Mouse (Mus musculus): ENCODE measurements around the gene Casp8ap2.

The Casp8ap2 gene

DNA sequence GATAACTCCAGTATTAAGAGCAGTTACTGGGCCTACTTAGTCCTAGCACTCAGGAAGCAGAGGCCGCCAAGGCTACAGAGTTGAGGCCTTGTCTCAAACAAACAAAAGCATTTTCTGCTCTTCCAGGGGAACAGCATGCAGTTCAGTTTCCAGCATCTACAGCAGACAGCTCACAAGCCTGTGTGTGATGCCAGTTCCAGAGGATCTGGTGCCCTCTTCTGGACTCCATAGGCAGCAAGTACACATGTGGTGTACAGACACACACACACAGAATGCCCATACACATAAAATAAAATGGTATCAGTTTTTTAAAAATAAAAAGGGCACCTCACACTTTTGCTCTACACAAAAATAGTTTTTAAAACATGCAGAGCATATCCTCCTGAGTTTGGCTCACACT is 53.0 kb downstream of the Casp8ap2 start:
- DNase-seq (ENCODE audit: low read depth, low spot score), result peak; percentile 40

DNA sequence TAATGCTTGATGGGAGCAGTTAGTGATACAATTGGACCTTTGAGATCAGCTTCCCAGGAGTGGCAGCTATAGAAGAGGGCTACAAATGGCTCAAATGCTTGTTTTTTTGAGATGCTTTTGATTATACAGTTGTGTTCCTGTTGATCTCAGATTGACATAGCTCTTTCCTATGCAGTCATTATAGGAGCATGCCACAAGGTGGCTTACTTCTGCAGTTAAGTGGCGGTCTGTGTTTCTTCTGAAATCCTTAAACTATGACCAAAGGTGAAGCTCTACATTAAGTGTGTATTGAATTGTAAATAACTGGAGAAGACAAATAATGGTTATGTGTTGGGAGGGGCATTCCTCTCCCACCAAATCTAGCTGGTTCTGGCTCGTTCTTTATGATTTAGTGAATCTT is 54.6 kb downstream of the Casp8ap2 start:
- DNase-seq (ENCODE audit: low read depth, low spot score), result peak; percentile 22

DNA sequence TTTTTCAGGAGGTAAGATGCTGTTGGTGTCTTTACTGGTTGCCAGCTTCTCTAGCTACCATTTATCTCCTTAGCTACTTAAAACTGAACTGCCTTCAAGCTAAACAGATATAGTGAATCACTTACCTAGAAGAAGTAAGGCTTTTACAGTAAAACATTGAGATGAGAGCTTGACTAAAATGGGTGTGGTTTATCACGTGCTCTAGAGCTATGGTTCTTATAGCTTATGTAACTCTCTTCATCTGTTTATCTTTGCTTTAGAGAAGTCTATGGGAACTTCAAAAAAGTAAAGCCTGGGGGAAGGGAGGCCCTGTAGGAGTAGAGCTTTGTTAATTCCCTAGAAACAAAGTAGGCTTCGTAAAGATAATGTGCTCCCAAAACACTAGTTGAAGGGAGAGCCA is 58.8 kb downstream of the Casp8ap2 start:
- no peak for DNase-seq (ENCODE audit: low read depth, low spot score)

DNA sequence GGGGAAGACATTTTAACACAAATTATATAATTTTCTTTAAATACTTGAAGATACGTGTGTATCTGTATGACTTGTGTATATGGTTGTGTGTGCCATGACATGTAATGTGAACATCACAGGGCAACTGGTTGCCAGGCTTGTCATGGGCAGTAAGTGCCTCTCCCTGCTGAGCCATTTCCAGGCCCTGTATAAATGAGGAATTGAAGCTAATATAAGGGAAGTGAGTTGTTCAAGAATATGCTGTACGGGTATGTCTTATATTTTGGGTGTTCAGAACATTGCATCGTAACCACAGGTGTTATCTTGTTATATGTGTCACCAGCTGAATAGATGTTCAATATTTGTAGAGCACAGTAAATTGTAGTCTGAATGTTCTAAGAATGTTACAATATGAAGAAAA is 62.2 kb downstream of the Casp8ap2 start:
- DNase-seq (ENCODE audit: low read depth, low spot score), result peak; percentile 48

DNA sequence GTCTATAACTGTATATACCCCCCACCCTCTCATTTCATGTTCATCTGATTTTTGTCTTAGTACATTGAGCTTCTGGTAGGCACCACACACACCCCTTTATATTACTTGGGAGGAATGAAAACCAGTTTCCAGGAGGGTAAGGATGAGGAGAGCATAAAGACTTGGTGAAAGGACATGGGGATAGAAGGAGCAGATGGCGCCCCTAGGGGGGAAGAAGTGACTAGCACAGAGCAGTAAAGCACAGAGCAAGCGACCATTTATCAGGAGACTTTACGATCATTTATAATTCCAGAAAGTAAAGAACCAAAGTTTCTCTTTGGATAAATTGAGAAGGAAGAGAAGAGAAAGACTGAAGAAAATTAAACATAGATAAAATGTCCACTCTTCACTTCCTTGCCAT is 65.6 kb downstream of the Casp8ap2 start:
- DNase-seq (ENCODE audit: low read depth, low spot score), result peak; percentile 21

DNA sequence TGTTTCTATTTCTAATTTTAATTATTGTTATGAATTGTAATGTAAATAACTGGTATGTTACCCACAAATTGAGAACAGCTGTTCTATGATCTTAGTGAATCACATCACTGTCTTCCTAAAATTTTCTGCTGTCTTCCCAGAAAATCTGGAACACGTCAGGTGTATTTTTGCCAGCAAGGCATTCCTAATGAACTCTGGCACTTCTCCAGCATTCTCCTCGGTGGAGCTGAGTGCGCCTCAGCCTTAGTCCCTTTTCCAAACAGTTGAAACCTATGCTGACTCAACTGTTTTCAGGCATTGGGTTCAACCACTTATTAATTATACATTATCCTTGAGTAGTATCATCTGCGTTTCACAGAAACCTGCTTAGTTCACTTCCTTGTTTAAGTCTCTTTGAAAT is 67.2 kb downstream of the Casp8ap2 start:
- DNase-seq (ENCODE audit: low read depth, low spot score), result no peak

DNA sequence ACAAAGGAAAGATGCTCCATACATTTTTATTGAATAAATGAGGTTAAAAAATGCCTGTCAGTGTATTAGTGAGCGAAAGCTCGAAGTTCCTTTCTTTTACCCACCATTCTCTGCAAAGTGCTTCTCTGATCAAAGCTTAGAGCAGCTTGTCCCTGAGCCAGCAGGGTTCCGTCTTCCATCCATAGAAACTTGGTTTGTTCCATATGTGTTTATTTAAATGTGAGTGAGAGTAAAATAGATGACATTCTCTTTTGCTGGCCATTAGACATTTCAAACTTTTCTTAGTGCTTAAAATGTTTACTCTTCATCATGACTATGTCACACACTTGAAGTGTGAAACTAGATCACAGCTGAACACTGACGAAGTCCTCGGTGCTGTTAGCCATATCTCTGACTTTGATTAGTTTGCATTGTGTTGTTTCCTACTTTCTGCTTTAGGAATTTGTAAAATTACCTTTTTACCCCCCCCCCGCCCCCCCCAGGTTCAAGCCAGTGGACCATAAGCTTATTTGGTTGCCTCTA is 67.9 kb downstream of the Casp8ap2 start:
- DNase-seq (ENCODE audit: low read depth, low spot score), result no peak
